Mouse (Mus musculus) limb, embryonic 14.5 days (tissue): ENCODE data around the gene S100a5. TPM values are rescaled to one million over a fixed set of nuclear protein-coding genes. Genes with fewer than 3 reads are reported as not detected.
A peak's percentile ranks its signal among the peaks of the same experiment; 100 is the strongest.

ENCODE experiments used
- ATAC-seq: fragments of 200-750 bp; cut with Nextera tagmentation; 2 replicates; pipeline ENCODE4 v1.8.0; 2017; ENCODE audit warnings: low read depth, moderate number of reproducible peaks, moderate TSS enrichment; ENCODE audit not compliant: low FRiP score
- DNase-seq: peaks from one replicate; pipeline ENCODE4 v3.0.0-alpha.2; 2015; ENCODE audit warnings: low spot score
- H3K27ac ChIP-seq: fragments of 300-500 bp; sonication (generic); replicated peaks from 2 replicates; pipeline ENCODE4 v1.5.1; 2014; ENCODE audit warnings: low read depth, mild to moderate bottlenecking, low read length, moderate library complexity, mixed read lengths
- H3K27me3 ChIP-seq: fragments of 300-500 bp; sonication (generic); 2 replicates; pipeline ENCODE4 v1.6.1; 2014; ENCODE audit warnings: low read length, mixed read lengths; ENCODE audit not compliant: control insufficient read depth, insufficient read depth
- H3K36me3 ChIP-seq: fragments of 300-500 bp; sonication (generic); 2 replicates; pipeline ENCODE4 v1.6.1; 2014; ENCODE audit warnings: mild to moderate bottlenecking, low read length, moderate library complexity, mixed read lengths; ENCODE audit not compliant: control insufficient read depth, insufficient read depth
- H3K4me1 ChIP-seq: fragments of 300-500 bp; sonication (generic); 2 replicates; pipeline ENCODE4 v1.6.1; 2014; ENCODE audit warnings: antibody characterized with exemption, low read length, mixed read lengths; ENCODE audit not compliant: control insufficient read depth, insufficient read depth
- H3K4me2 ChIP-seq: fragments of 300-500 bp; sonication (generic); replicated peaks from 2 replicates; pipeline ENCODE4 v1.6.1; 2014; ENCODE audit warnings: low read depth, mild to moderate bottlenecking, low read length, moderate library complexity; ENCODE audit not compliant: severe bottlenecking
- H3K4me3 ChIP-seq: fragments of 300-500 bp; sonication (generic); replicated peaks from 2 replicates; pipeline ENCODE4 v1.5.1; 2014; ENCODE audit warnings: low read length
- H3K9ac ChIP-seq: fragments of 300-500 bp; sonication (generic); 2 replicates; pipeline ENCODE4 v1.6.1; 2014; ENCODE audit warnings: mild to moderate bottlenecking, low read depth, low read length, moderate library complexity; ENCODE audit not compliant: severe bottlenecking
- H3K9me3 ChIP-seq: fragments of 300-500 bp; sonication (generic); 2 replicates; pipeline ENCODE4 v1.6.1; 2016; ENCODE audit warnings: low read length; ENCODE audit not compliant: control insufficient read depth
- POLR2A ChIP-seq: fragments of 200-500 bp; IDR thresholded peaks from 2 replicates; pipeline ENCODE4 v1.8.0; 2012; ENCODE audit warnings: inconsistent platforms, mild to moderate bottlenecking, moderate library complexity, borderline replicate concordance; ENCODE audit not compliant: insufficient read depth, insufficient read length; ENCODE audit errors: extremely low read depth
- WGBS: fragments of 180-500 bp; shearing (Covaris S2); extraction: QIAGEN DNeasy Blood & Tissue Kit; methylation state at CpG from one replicate; pipeline ENCODE4 v1.1.7; 2014; 5-methylcytosine and 5-hydroxymethylcytosine counted together
- polyA plus RNA-seq, 2 experiments: library from polyadenylated mRNA; depleted of rRNA in 1 of 2; stranded (reverse) in 1 of 2; unstranded in 1 of 2; fragments of >200 nt; fragmentation: Nextera tagmentation in 1 of 2; extraction: Ambion mirVana in 1 of 2; gene quantifications; 2 replicates each; pipeline versions ENCODE4 v1.2.1 to v1.2.3; 2012 to 2014

S100a5 gene
- polyA plus RNA-seq, 2 experiments = not detected

GRCm38 (mm10) chr3:90615415-90615814 lies 7.1 kb downstream of the S100a5 start:
- ATAC-seq (peak; percentile 86), DNase-seq (peak; percentile 77)
- Histone ChIP-seq H3K9me3 (no peaks in the 10 kb centered on the region), H3K36me3 (no peaks in the 10 kb centered on the region), H3K4me2 (peak overlapping the region; percentile 9; the same call in 1 of the 2 replicates), H3K4me3 (no peak overlapping the region), H3K9ac (no peak overlapping the region), H3K27ac (no peak overlapping the region), H3K27me3 (no peaks in the 10 kb centered on the region), H3K4me1 (peaks cover 24% of the 10 kb centered on the region; the same call in 1 of the 2 replicates)
- TF ChIP-seq POLR2A = no peak
- 5% methylated on average over 7 of the region's 7 CpGs for WGBS

GRCm38 (mm10) chr3:90615911-90616310 lies 7.6 kb downstream of the S100a5 start:
- Histone ChIP-seq H3K36me3 (no peaks in the 10 kb centered on the region), H3K27me3 (no peaks in the 10 kb centered on the region), H3K27ac (no peak overlapping the region), H3K4me3 (no peak overlapping the region), H3K4me2 (no peak overlapping the region; the same call in 1 of the 2 replicates), H3K9me3 (no peaks in the 10 kb centered on the region), H3K4me1 (peaks cover 24% of the 10 kb centered on the region; the same call in 1 of the 2 replicates), H3K9ac (no peak overlapping the region)
- WGBS = 69% methylated on average over 1 of the region's 1 CpGs
- no peak for TF ChIP-seq POLR2A
- DNase-seq = no peak
- ATAC-seq = no peak

- DNase-seq = no peak
- Histone ChIP-seq H3K4me3 (no peak overlapping the region), H3K36me3 (no peaks in the 10 kb centered on the region), H3K4me2 (no peak overlapping the region), H3K4me1 (peaks cover 24% of the 10 kb centered on the region; the same call in 1 of the 2 replicates), H3K9me3 (no peaks in the 10 kb centered on the region), H3K9ac (no peak overlapping the region), H3K27me3 (no peaks in the 10 kb centered on the region), H3K27ac (no peak overlapping the region)
- WGBS = 11% methylated on average over 1 of the region's 1 CpGs
- TF ChIP-seq POLR2A = no peak
- no peak for ATAC-seq
These were observed 9.3 kb downstream of the S100a5 start for GRCm38 (mm10) chr3:90617586-90617985.

GRCm38 (mm10) chr3:90621552-90621951 lies 13.2 kb downstream of the S100a5 start:
- ATAC-seq (no peak), DNase-seq (no peak)
- WGBS = 51% methylated on average over 7 of the region's 7 CpGs
- Histone ChIP-seq H3K27me3 (no peaks in the 10 kb centered on the region), H3K4me2 (no peak overlapping the region), H3K9me3 (no peaks in the 10 kb centered on the region), H3K36me3 (no peaks in the 10 kb centered on the region), H3K9ac (no peak overlapping the region), H3K27ac (no peak overlapping the region), H3K4me3 (no peak overlapping the region), H3K4me1 (peaks cover 12% of the 10 kb centered on the region; the same call in 1 of the 2 replicates)
- no peak for TF ChIP-seq POLR2A

GRCm38 (mm10) chr3:90623435-90624071 lies 15.2 kb downstream of the S100a5 start:
- H3K27me3 ChIP-seq = no peaks in the 10 kb centered on the region
- DNase-seq = peak; percentile 86
- H3K4me2 ChIP-seq = no peak overlapping the region
- H3K9ac ChIP-seq = no peak overlapping the region
- no peak overlapping the region for H3K4me3 ChIP-seq
- H3K4me1 ChIP-seq = peaks cover 12% of the 10 kb centered on the region; the same call in 1 of the 2 replicates
- peak; percentile 85 for ATAC-seq
- no peaks in the 10 kb centered on the region for H3K9me3 ChIP-seq
- no peak overlapping the region for H3K27ac ChIP-seq
- TF ChIP-seq POLR2A = no peak
- WGBS = 7% methylated on average over 2 of the region's 2 CpGs
- H3K36me3 ChIP-seq = no peaks in the 10 kb centered on the region
